Mouse (Mus musculus): Measurements from ENCODE around the gene Sf3a2.

DNA sequence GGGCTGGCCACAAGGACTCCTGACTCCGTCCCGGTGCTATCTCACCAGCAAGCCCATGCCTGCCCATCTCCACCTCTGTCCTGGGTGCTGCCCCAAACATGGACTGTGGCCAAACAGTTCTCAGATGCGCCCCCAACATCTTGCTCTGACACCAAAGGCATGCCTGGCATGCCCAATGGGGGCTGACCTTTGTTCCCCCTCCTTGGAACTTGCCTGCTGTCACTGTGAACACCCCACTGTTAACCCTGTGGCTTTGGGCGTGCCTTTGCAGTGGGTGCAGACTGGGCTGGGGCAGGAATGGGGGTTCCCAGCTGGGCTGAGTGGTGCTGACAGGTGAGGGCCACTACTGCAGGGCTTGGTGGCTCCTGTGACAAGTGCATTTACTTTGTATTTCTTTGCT is 4.2 kb upstream of the Sf3a2 start:
- TF ChIP-seq GATA1 (IDR thresholded peaks at IDR 0.05; ENCODE audit: low read length) (no peak), TAL1 (IDR thresholded peaks at IDR 0.05; ENCODE audit: low read length) (no peak)
